Mouse (Mus musculus): ENCODE results near the gene Mgll.

- TF ChIP-seq CTCF (IDR thresholded peaks at IDR 0.05; ENCODE audit: borderline replicate concordance, insufficient read depth, low read depth, low read length): no peak
- TF ChIP-seq POLR2A (IDR thresholded peaks at IDR 0.05; ENCODE audit: borderline replicate concordance, insufficient read depth, low read length): no peak
These were observed 43.2 kb upstream of the Mgll start for GRCm38 (mm10) chr6:88681026-88681425.

All from cerebellum, adult 2 months (tissue).